24 mouse cellular contexts compared by ENCODE assay signal in the genomic region with DNA sequence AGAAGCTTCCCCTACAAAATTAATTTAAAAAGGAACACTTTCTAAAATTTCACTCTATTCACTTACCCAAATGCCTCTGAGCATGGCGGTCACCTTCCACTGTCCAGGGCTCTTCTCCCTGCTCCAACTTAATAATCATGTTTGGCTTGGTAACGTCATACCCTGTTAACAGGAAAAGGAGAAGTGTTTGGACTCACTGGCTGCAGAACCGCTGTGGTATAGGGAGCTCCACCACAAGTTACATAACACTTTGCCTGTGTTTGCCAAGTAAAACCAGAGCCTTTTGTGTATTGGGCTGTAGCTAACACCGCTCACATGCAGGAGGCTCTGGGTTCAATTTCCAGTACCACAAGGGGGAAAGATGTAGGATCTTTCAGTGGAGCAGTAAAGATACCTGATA. TPM values are rescaled to one million over a fixed set of nuclear protein-coding genes. Genes with fewer than 3 reads are reported as not detected.
"Had no signal": no experiment of that assay in that cellular context is flagged by ENCODE, and none has a peak within 500 bp of the region (broad histone marks: within the 10 kb centered on the region; RNA-seq: fewer than 3 reads in every experiment).

No protein-coding gene starts in this region.

- DNase-seq: gastrocnemius, adult 2 months; gastrocnemius, postnatal 10 days; gastrocnemius, postnatal 25 days; heart, adult 11 months; heart, adult 2 months; heart, postnatal 14 days; heart, postnatal 36 days; kidney, adult 18-20 months; kidney, adult 8-10 months; kidney, postnatal 10 days; kidney, postnatal 25 days; kidney, postnatal 4 days; liver had no signal

- ATAC-seq: hindbrain, embryonic 16.5 days; inflammation-experienced regulatory T-cells, adult 6 months; intestine, embryonic 15.5 days; intestine, postnatal 0 days had no signal

RNA-seq across cellular contexts. Expression of a gene that starts 4.8 kb away (rescaled TPM):
- total RNA-seq: gastrocnemius, adult 2 months; gastrocnemius, postnatal 10 days; gastrocnemius, postnatal 25 days; gastrocnemius, postnatal 4 days; heart, adult 2 months; heart, postnatal 14 days; heart, postnatal 36 days; layer of hippocampus, adult 2 months; layer of hippocampus, postnatal 10 days; layer of hippocampus, postnatal 25 days; left cerebral cortex, adult 2 months; left cerebral cortex, postnatal 14 days; left cerebral cortex, postnatal 36 days had no signal

RNA-seq across cellular contexts. Expression of a gene that starts 28.6 kb away (rescaled TPM):
- total RNA-seq: gastrocnemius, adult 2 months; gastrocnemius, postnatal 10 days; heart, adult 2 months; heart, postnatal 14 days; heart, postnatal 36 days had no signal

RNA-seq across cellular contexts. Expression of a gene that starts 50.7 kb away (rescaled TPM):
- total RNA-seq: gastrocnemius, adult 2 months; gastrocnemius, postnatal 10 days; gastrocnemius, postnatal 25 days; gastrocnemius, postnatal 4 days; heart, adult 2 months; heart, postnatal 14 days; heart, postnatal 36 days; layer of hippocampus, adult 2 months; layer of hippocampus, postnatal 10 days; layer of hippocampus, postnatal 25 days; left cerebral cortex, adult 2 months; left cerebral cortex, postnatal 14 days; left cerebral cortex, postnatal 36 days had no signal
